Mouse (Mus musculus): ENCODE data around the gene Tacc3.

DNA sequence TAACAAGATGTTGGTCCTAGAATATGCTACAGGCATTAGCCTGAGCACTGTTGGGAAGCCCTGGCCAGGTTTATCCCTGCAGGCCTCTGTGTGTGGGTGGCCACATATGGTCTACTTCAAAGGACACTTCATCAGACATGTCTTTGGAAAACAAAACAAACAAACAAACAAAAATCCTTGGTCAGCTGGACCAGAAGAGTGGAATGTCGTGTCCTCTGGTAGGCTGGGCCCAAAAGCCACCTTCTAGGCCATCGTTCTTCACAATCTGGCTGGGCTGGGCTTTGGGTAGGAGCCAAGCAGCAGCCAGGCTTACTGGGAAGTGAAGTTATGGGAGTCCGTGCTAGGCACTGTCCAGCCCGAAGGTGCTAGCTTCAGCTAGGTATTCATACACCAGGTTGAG, 49.2 kb downstream of the Tacc3 start:
- TF ChIP-seq POLR2A (IDR thresholded peaks at IDR 0.05; ENCODE audit: low read depth, low read length) (no peak), CTCF (IDR thresholded peaks at IDR 0.05; ENCODE audit: borderline replicate concordance, insufficient read depth, low read length) (no peak)
